Mouse (Mus musculus) intestine, embryonic 14.5 days (tissue): Measurements from ENCODE around the gene Smn1. TPM values are rescaled to one million over a fixed set of nuclear protein-coding genes. Genes with fewer than 3 reads are reported as not detected.
"Not testable (repeated sequence)": the region's sequence is repeated elsewhere in the genome, so short reads cannot be mapped to it uniquely, and the experiment has no call there.

Experiments used
- ATAC-seq: fragments of 200-750 bp; cut with Nextera tagmentation; replicated peaks from 2 replicates; pipeline ENCODE4 v1.8.0; 2017; ENCODE audit warnings: low read depth, moderate number of reproducible peaks, moderate TSS enrichment, moderate library complexity; ENCODE audit not compliant: low FRiP score, low TSS enrichment
- DNase-seq: peaks from one replicate; pipeline ENCODE4 v3.0.0-alpha.2; 2018; ENCODE audit warnings: low spot score
- H3K27ac ChIP-seq: fragments of 300-500 bp; sonication (generic); 2 replicates; pipeline ENCODE4 v1.5.1; 2014; ENCODE audit warnings: low read depth, mild to moderate bottlenecking, control low read depth
- H3K27me3 ChIP-seq: fragments of 300-500 bp; sonication (generic); replicated peaks from 2 replicates; pipeline ENCODE4 v1.6.1; 2014; ENCODE audit warnings: low read length, control low read depth; ENCODE audit not compliant: control insufficient read depth, insufficient read depth
- H3K36me3 ChIP-seq: fragments of 300-500 bp; sonication (generic); 2 replicates; pipeline ENCODE4 v1.6.1; 2014; ENCODE audit warnings: low read length, control low read depth; ENCODE audit not compliant: control insufficient read depth, insufficient read depth
- H3K4me1 ChIP-seq: fragments of 300-500 bp; sonication (generic); replicated peaks from 2 replicates; pipeline ENCODE4 v1.6.1; 2014; ENCODE audit warnings: low read length, control low read depth, mixed read lengths; ENCODE audit not compliant: control insufficient read depth, insufficient read depth
- H3K4me2 ChIP-seq: fragments of 300-500 bp; sonication (generic); 2 replicates; pipeline ENCODE4 v1.6.1; 2014; ENCODE audit warnings: low read length
- H3K4me3 ChIP-seq: fragments of 300-500 bp; sonication (generic); 2 replicates; pipeline ENCODE4 v1.5.1; 2014; ENCODE audit warnings: low read depth, low read length, control low read depth, mixed read lengths
- H3K9ac ChIP-seq: fragments of 300-500 bp; sonication (generic); 2 replicates; pipeline ENCODE4 v1.6.1; 2014; ENCODE audit warnings: mild to moderate bottlenecking, low read length
- H3K9me3 ChIP-seq: fragments of 300-500 bp; sonication (generic); 2 replicates; pipeline ENCODE4 v1.6.1; 2016; ENCODE audit warnings: low read length, control low read depth; ENCODE audit not compliant: control insufficient read depth
- WGBS: fragments of 180-500 bp; shearing (Covaris S2); extraction: QIAGEN DNeasy Blood & Tissue Kit; methylation state at CpG from one replicate; pipeline ENCODE4 v1.1.7; 2014; 5-methylcytosine and 5-hydroxymethylcytosine counted together
- polyA plus RNA-seq: library from polyadenylated mRNA; unstranded; fragments of >200 nt; fragmentation: Nextera tagmentation; extraction: Ambion mirVana; gene quantifications from 2 replicates; pipeline ENCODE4 v1.2.1, GENCODE M21; 2014

The Smn1 gene
- polyA plus RNA-seq, 1 experiment from 2014 or later = 69.3 TPM

- H3K27ac ChIP-seq = no peak overlapping the region; the same call in 1 of the 2 replicates
- ATAC-seq (no peak), DNase-seq (no peak)
- no peaks in the 10 kb centered on the region for H3K9me3 ChIP-seq
- peak overlapping the region; percentile 89 for H3K9ac ChIP-seq
- WGBS = 3% methylated on average over 10 of the region's 10 CpGs
- peaks cover 30% of the 10 kb centered on the region for H3K36me3 ChIP-seq
- H3K4me2 ChIP-seq = peak overlapping the region; percentile 90
- H3K27me3 ChIP-seq = no peaks in the 10 kb centered on the region
- peak overlapping the region; percentile 100 for H3K4me3 ChIP-seq
- peaks cover 10% of the 10 kb centered on the region for H3K4me1 ChIP-seq
Observed at GRCm38 (mm10) chr13:100125258-100125643, 599 bp downstream of the Smn1 start.

DNA sequence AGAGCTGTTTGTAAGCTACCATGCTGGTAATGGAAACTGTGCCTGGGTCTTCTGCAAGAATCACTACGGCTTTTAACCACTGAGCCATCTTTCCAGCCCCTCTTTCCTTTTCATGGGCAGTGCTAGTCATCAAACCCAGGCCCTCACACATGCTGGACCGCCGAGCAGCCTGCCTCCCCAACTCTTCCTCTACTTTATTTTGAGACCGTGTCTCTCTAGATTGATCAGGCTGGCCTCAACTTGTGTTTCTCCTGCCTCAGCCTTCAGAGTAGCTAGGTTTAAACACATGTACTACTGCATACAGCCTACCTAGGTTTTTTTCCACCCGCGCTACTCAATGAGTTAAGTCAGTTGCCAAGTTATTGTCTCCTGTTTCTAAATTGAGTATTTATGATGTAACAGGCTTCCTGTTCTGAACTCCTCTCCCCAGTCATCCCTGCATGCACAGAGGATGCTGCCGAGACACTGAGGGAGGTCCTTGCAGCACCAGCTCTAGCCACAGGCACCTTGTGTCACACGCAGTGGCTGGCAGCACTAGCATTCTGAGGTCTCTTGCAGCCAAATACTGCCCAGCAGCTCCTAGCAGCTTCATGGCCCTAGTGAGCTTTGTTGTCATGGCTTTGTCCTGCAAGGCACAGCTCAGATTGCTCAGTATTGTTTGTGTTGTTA, 17.1 kb downstream of the Smn1 start:
- DNase-seq = no peak
- 84% methylated on average over 8 of the region's 8 CpGs for WGBS
- Histone ChIP-seq H3K4me3 (no peak overlapping the region), H3K4me1 (no peaks in the 10 kb centered on the region), H3K9ac (no peak overlapping the region), H3K27me3 (no peaks in the 10 kb centered on the region), H3K27ac (no peak overlapping the region), H3K4me2 (no peak overlapping the region), H3K9me3 (no peaks in the 10 kb centered on the region), H3K36me3 (peaks cover 22% of the 10 kb centered on the region)
- ATAC-seq = no peak

DNA sequence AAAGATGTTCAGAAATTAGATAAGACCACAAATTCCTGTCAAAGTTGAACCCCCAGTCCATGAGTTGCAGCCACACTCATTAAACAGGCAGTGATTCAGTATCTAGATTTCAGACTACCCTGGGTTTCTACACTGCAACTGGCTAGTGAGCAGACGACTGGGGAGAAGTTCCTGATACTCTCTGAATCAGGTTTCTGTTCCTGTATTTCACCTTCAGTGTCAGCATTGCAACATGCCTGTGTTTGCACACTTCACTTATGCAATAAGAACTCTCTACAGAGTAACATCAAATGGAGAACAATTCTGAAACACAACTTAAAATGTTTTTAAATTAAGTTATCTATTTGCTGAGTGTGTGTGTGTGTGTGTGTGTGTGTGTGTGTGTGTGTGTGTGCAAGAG, 28.0 kb downstream of the Smn1 start:
- Histone ChIP-seq H3K36me3 (no peaks in the 10 kb centered on the region), H3K9ac (no peak overlapping the region), H3K27ac (no peak overlapping the region), H3K4me1 (no peaks in the 10 kb centered on the region), H3K4me3 (no peak overlapping the region), H3K9me3 (no peaks in the 10 kb centered on the region), H3K27me3 (no peaks in the 10 kb centered on the region), H3K4me2 (no peak overlapping the region)
- 75% methylated on average over 1 of the region's 1 CpGs for WGBS
- DNase-seq (no peak), ATAC-seq (no peak)

GRCm38 (mm10) chr13:100156624-100157023, 32.0 kb downstream of the Smn1 start:
- 96% methylated on average over 3 of the region's 3 CpGs for WGBS
- Histone ChIP-seq H3K36me3 (no peaks in the 10 kb centered on the region), H3K4me2 (no peak overlapping the region), H3K27ac (no peak overlapping the region), H3K4me1 (no peaks in the 10 kb centered on the region), H3K27me3 (no peaks in the 10 kb centered on the region), H3K4me3 (no peak overlapping the region), H3K9ac (no peak overlapping the region), H3K9me3 (no peaks in the 10 kb centered on the region)
- DNase-seq (no peak), ATAC-seq (no peak)

DNA sequence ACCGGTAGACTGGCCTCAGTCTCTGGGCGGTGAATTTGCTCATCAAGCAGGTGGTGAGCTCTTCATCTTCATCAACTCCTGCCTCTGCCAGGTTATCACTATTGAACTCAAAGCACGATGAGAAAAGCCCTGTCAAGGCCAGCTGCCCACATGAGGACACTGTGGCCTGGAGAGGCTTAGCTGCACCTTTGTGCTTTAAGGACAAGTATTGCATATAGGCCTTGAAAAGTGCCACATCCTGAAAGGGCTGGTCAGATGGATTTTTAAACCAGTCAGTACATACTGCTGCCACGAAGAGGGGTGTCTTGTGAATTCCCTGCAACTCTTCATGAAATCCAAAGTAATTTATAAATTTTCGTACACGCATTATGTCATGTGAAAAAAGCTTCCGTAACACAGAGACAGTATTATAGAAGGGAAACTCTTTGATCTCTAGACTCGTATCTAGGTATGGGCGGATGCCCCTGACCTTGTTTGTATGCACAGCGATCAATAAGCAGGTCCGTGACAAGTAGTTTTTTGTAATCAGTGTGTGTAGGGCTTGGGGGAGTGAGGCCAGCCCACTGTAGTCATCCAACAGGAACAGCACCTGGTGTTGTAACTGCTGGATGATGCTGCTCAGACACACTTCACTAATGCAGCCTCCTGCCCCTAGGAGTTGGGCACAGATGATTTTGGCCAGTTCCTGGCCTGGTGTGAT, 36.7 kb downstream of the Smn1 start:
- not testable (repeated sequence) for H3K36me3 ChIP-seq, H3K9me3 ChIP-seq, H3K4me1 ChIP-seq, H3K4me3 ChIP-seq, H3K9ac ChIP-seq, H3K27ac ChIP-seq, ATAC-seq, H3K4me2 ChIP-seq, H3K27me3 ChIP-seq, DNase-seq
- 85% methylated on average over 11 of the region's 11 CpGs for WGBS

DNA sequence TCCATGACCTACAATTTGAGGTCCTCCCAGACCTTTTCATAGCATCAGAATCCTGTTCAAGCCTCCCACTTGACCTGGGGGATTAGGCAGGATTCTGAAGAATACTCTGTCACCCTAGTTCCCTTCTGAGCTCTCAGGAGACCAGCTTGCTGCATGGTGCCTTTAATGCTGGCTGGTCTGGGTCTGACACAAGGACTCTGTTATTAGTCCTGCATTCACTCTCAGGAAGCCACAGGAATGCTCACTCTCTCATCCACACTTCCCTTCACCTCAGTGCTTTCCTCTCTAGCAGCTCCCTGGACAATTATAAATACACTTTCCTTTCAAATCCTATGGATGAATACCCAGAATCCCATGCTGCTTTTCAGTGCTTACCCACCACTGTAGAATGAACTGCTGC, 37.8 kb downstream of the Smn1 start:
- DNase-seq, ATAC-seq, H3K27ac ChIP-seq: not testable (repeated sequence)

GRCm38 (mm10) chr13:100166378-100166777, 41.7 kb downstream of the Smn1 start:
- not testable (repeated sequence) for H3K4me2 ChIP-seq, H3K27me3 ChIP-seq, H3K36me3 ChIP-seq, DNase-seq, H3K9me3 ChIP-seq, ATAC-seq, H3K9ac ChIP-seq, H3K4me1 ChIP-seq, H3K27ac ChIP-seq, H3K4me3 ChIP-seq
- WGBS = 69% methylated on average over 2 of the region's 2 CpGs

More for the DNA sequence above, 37.8 kb downstream of the Smn1 start:
- H3K9ac ChIP-seq, H3K27me3 ChIP-seq, H3K4me3 ChIP-seq, H3K9me3 ChIP-seq, H3K36me3 ChIP-seq, H3K4me2 ChIP-seq, H3K4me1 ChIP-seq: not testable (repeated sequence)

- not testable (repeated sequence) for H3K36me3 ChIP-seq, H3K27ac ChIP-seq, H3K4me2 ChIP-seq, H3K27me3 ChIP-seq, ATAC-seq, H3K9me3 ChIP-seq, H3K4me1 ChIP-seq, H3K9ac ChIP-seq, DNase-seq, H3K4me3 ChIP-seq
- 70% methylated on average over 3 of the region's 5 CpGs for WGBS
Observed at GRCm38 (mm10) chr13:100174360-100174759, 49.7 kb downstream of the Smn1 start.

GRCm38 (mm10) chr13:100183111-100183510, 58.5 kb downstream of the Smn1 start:
- not testable (repeated sequence) for H3K4me2 ChIP-seq, H3K27me3 ChIP-seq, H3K4me3 ChIP-seq, H3K9me3 ChIP-seq, H3K36me3 ChIP-seq, DNase-seq, H3K4me1 ChIP-seq, ATAC-seq, H3K27ac ChIP-seq, H3K9ac ChIP-seq
